Mouse (Mus musculus): ENCODE measurements around the gene Fam178b.

- TF ChIP-seq POLR2A (IDR thresholded peaks at IDR 0.05; ENCODE audit: insufficient read depth, low read depth, low read length), result no peak
- TF ChIP-seq CTCF (IDR thresholded peaks at IDR 0.05; ENCODE audit: insufficient read depth, low read depth, low read length), result no peak
Observed at GRCm38 (mm10) chr1:36582211-36582610, 100.8 kb downstream of the Fam178b start.
